Mouse (Mus musculus) heart, embryonic 13.5 days (tissue): Measurements from ENCODE around the gene Zdhhc11. TPM values are rescaled to one million over a fixed set of nuclear protein-coding genes. Genes with fewer than 3 reads are reported as not detected.

Experiments
- ATAC-seq: fragments of 200-750 bp; cut with Nextera tagmentation; 2 replicates; pipeline ENCODE4 v1.8.0; 2017; ENCODE audit warnings: moderate TSS enrichment; ENCODE audit not compliant: insufficient number of reproducible peaks, low FRiP score, low TSS enrichment; ENCODE audit errors: extremely low read depth
- H3K27ac ChIP-seq: fragments of 300-500 bp; sonication (generic); replicated peaks from 2 replicates; pipeline ENCODE4 v1.5.1; 2015; ENCODE audit warnings: moderate library complexity, mild to moderate bottlenecking, inconsistent platforms
- H3K27me3 ChIP-seq: fragments of 300-500 bp; sonication (generic); replicated peaks from 2 replicates; pipeline ENCODE4 v1.6.1; 2015; ENCODE audit warnings: mild to moderate bottlenecking, inconsistent platforms
- H3K36me3 ChIP-seq: fragments of 300-500 bp; sonication (generic); 2 replicates; pipeline ENCODE4 v1.6.1; 2015; ENCODE audit warnings: mild to moderate bottlenecking, inconsistent platforms
- H3K4me1 ChIP-seq: fragments of 300-500 bp; sonication (generic); 2 replicates; pipeline ENCODE4 v1.6.1; 2015; ENCODE audit warnings: inconsistent platforms
- H3K4me2 ChIP-seq: fragments of 300-500 bp; sonication (generic); 2 replicates; pipeline ENCODE4 v1.6.1; 2015; ENCODE audit warnings: inconsistent platforms, mild to moderate bottlenecking, moderate library complexity
- H3K4me3 ChIP-seq: fragments of 300-500 bp; sonication (generic); 2 replicates; pipeline ENCODE4 v1.5.1; 2015; ENCODE audit warnings: moderate library complexity, mild to moderate bottlenecking, inconsistent platforms
- H3K9ac ChIP-seq: fragments of 300-500 bp; sonication (generic); 2 replicates; pipeline ENCODE4 v1.6.1; 2015; ENCODE audit warnings: inconsistent platforms, mild to moderate bottlenecking, moderate library complexity
- H3K9me3 ChIP-seq: fragments of 300-500 bp; sonication (generic); 2 replicates; pipeline ENCODE4 v1.6.1; 2016; ENCODE audit warnings: inconsistent platforms
- WGBS: fragments of 180-500 bp; shearing (Covaris S2); methylation state at CpG from one replicate; pipeline ENCODE4 v1.1.7; 2015; ENCODE audit warnings: mixed read lengths; 5-methylcytosine and 5-hydroxymethylcytosine counted together
- microRNA-seq: library from miRNA; unstranded; fragments of <30 nt; microRNA quantifications from one replicate; pipeline ENCODE4, GENCODE M21; 2016
- polyA plus RNA-seq: library from polyadenylated mRNA; unstranded; fragments of >200 nt; fragmentation: Nextera tagmentation; extraction: Ambion mirVana; gene quantifications from 2 replicates; pipeline ENCODE4 v1.2.1, GENCODE M21; 2015

Gene Zdhhc11
- polyA plus RNA-seq, 1 experiment from 2014 or later, result not detected

- H3K4me2 ChIP-seq, result no peak overlapping the region
- 59% methylated on average over 2 of the region's 2 CpGs for WGBS
- no peaks in the 10 kb centered on the region for H3K27me3 ChIP-seq
- no peak for ATAC-seq
- peaks cover 11% of the 10 kb centered on the region; the same call in 1 of the 2 replicates for H3K36me3 ChIP-seq
- no peak overlapping the region for H3K9ac ChIP-seq
- H3K27ac ChIP-seq, result peak overlapping the region; percentile 8; the same call in 1 of the 2 replicates
- H3K4me1 ChIP-seq, result peaks cover 33% of the 10 kb centered on the region
- no peaks in the 10 kb centered on the region for H3K9me3 ChIP-seq
- no peak overlapping the region for H3K4me3 ChIP-seq
Measured at GRCm38 (mm10) chr13:74029013-74029412, 65.4 kb downstream of the Zdhhc11 start.

GRCm38 (mm10) chr13:74030691-74031090 is 67.0 kb downstream of the Zdhhc11 start:
- Histone ChIP-seq H3K4me3 (no peak overlapping the region), H3K4me1 (peaks cover 21% of the 10 kb centered on the region), H3K9me3 (no peaks in the 10 kb centered on the region), H3K36me3 (peaks cover 13% of the 10 kb centered on the region), H3K4me2 (no peak overlapping the region), H3K9ac (no peak overlapping the region), H3K27me3 (no peaks in the 10 kb centered on the region), H3K27ac (no peak overlapping the region)
- WGBS, result 81% methylated on average over 7 of the region's 7 CpGs
- ATAC-seq, result no peak

- 76% methylated on average over 8 of the region's 8 CpGs for WGBS
- no peak overlapping the region for H3K4me3 ChIP-seq
- H3K27me3 ChIP-seq, result no peaks in the 10 kb centered on the region
- peaks cover 15% of the 10 kb centered on the region for H3K36me3 ChIP-seq
- H3K4me2 ChIP-seq, result no peak overlapping the region
- H3K9ac ChIP-seq, result no peak overlapping the region
- no peak overlapping the region for H3K27ac ChIP-seq
- no peak for ATAC-seq
- H3K9me3 ChIP-seq, result no peaks in the 10 kb centered on the region
- H3K4me1 ChIP-seq, result peaks cover 17% of the 10 kb centered on the region
Measured at GRCm38 (mm10) chr13:74031133-74031532, 67.5 kb downstream of the Zdhhc11 start.

GRCm38 (mm10) chr13:74034756-74035155 is 71.1 kb downstream of the Zdhhc11 start:
- H3K9ac ChIP-seq, result no peak overlapping the region
- H3K27me3 ChIP-seq, result no peaks in the 10 kb centered on the region
- no peak overlapping the region for H3K27ac ChIP-seq
- peaks cover 38% of the 10 kb centered on the region for H3K36me3 ChIP-seq
- H3K4me1 ChIP-seq, result no peaks in the 10 kb centered on the region
- no peak for ATAC-seq
- no peaks in the 10 kb centered on the region for H3K9me3 ChIP-seq
- no peak overlapping the region for H3K4me2 ChIP-seq
- H3K4me3 ChIP-seq, result no peak overlapping the region
- WGBS, result 70% methylated on average over 2 of the region's 2 CpGs

- H3K4me1 ChIP-seq, result no peaks in the 10 kb centered on the region
- no peak overlapping the region for H3K4me2 ChIP-seq
- H3K27ac ChIP-seq, result no peak overlapping the region
- no peak overlapping the region for H3K9ac ChIP-seq
- ATAC-seq, result no peak
- no peaks in the 10 kb centered on the region for H3K27me3 ChIP-seq
- no peak overlapping the region for H3K4me3 ChIP-seq
- peaks cover 48% of the 10 kb centered on the region for H3K36me3 ChIP-seq
- WGBS, result 88% methylated on average over 2 of the region's 2 CpGs
- no peaks in the 10 kb centered on the region for H3K9me3 ChIP-seq
Measured at GRCm38 (mm10) chr13:74035776-74036175, 72.1 kb downstream of the Zdhhc11 start.

GRCm38 (mm10) chr13:74039926-74040325 is 76.3 kb downstream of the Zdhhc11 start:
- no peak overlapping the region for H3K9ac ChIP-seq
- H3K27ac ChIP-seq, result no peak overlapping the region
- no peak overlapping the region for H3K4me2 ChIP-seq
- no peaks in the 10 kb centered on the region for H3K4me1 ChIP-seq
- H3K9me3 ChIP-seq, result no peaks in the 10 kb centered on the region
- no peak overlapping the region for H3K4me3 ChIP-seq
- 82% methylated on average over 3 of the region's 3 CpGs for WGBS
- peaks cover 75% of the 10 kb centered on the region for H3K36me3 ChIP-seq
- H3K27me3 ChIP-seq, result no peaks in the 10 kb centered on the region
- no peak for ATAC-seq

Small RNA genes within 50 kb of the gene (microRNA-seq; reads per million reads assigned to microRNA genes)
- gene Gm25197, result not detected

Other genes with a start within 250 kb of the Zdhhc11 start
- gene Slc12a7, start 230.8 kb upstream of the Zdhhc11 start, polyA plus RNA-seq, result 31.6 and 32.1 TPM in 2 replicates
- 3.4 and 3.9 TPM in 2 replicates for gene Nkd2, start 116.2 kb upstream of the Zdhhc11 start, polyA plus RNA-seq
- 32.0 and 35.2 TPM in 2 replicates for gene Trip13, start 26.1 kb upstream of the Zdhhc11 start, polyA plus RNA-seq
- 37.4 and 38.7 TPM in 2 replicates for gene Brd9, start 26.0 kb upstream of the Zdhhc11 start, polyA plus RNA-seq
- 3.2 and 3.6 TPM in 2 replicates for gene Tppp, start 45.6 kb downstream of the Zdhhc11 start, polyA plus RNA-seq
- 11.5 and 11.7 TPM in 2 replicates for gene Cep72, start 98.4 kb downstream of the Zdhhc11 start, polyA plus RNA-seq
- not detected in 2 replicates for gene Slc9a3, start 157.6 kb downstream of the Zdhhc11 start, polyA plus RNA-seq
- 46.9 and 56.7 TPM in 2 replicates for gene Exoc3, start 244.9 kb downstream of the Zdhhc11 start, polyA plus RNA-seq